Mouse (Mus musculus) embryonic facial prominence, embryonic 10.5 days (tissue): Measurements from ENCODE around the gene Crhr2. TPM values are rescaled to one million over a fixed set of nuclear protein-coding genes. Genes with fewer than 3 reads are reported as not detected.

Source experiments
- DNase-seq: peaks from one replicate; pipeline ENCODE4 v3.0.0-alpha.2; 2017; ENCODE audit warnings: low spot score
- H3K27ac ChIP-seq: fragments of 300-500 bp; sonication (generic); replicated peaks from 2 replicates; pipeline ENCODE4 v1.5.1; 2016; ENCODE audit warnings: mild to moderate bottlenecking
- H3K27me3 ChIP-seq: fragments of 300-500 bp; sonication (generic); replicated peaks from 2 replicates; pipeline ENCODE4 v1.6.1; 2016; ENCODE audit warnings: low read depth, mild to moderate bottlenecking; ENCODE audit not compliant: poor library complexity, severe bottlenecking
- H3K36me3 ChIP-seq: fragments of 300-500 bp; sonication (generic); replicated peaks from 2 replicates; pipeline ENCODE4 v1.6.1; 2016; ENCODE audit warnings: mild to moderate bottlenecking, moderate library complexity
- H3K4me1 ChIP-seq: fragments of 300-500 bp; sonication (generic); 2 replicates; pipeline ENCODE4 v1.6.1; 2016
- H3K4me3 ChIP-seq: fragments of 300-500 bp; sonication (generic); 2 replicates; pipeline ENCODE4 v1.5.1; 2016; ENCODE audit warnings: mild to moderate bottlenecking, moderate library complexity
- H3K9me3 ChIP-seq: fragments of 300-500 bp; sonication (generic); 2 replicates; pipeline ENCODE4 v1.6.1; 2016; ENCODE audit warnings: mild to moderate bottlenecking
- WGBS: fragments of 180-500 bp; shearing (Covaris S2); methylation state at CpG from one replicate; pipeline ENCODE4 v1.1.7; 2016; 5-methylcytosine and 5-hydroxymethylcytosine counted together
- polyA plus RNA-seq: library from polyadenylated mRNA; unstranded; fragments of >200 nt; fragmentation: Nextera tagmentation; extraction: Ambion mirVana; gene quantifications from 2 replicates; pipeline ENCODE4 v1.2.1, GENCODE M21; 2016

The Crhr2 gene
- polyA plus RNA-seq, 1 experiment from 2014 or later: 0.12 TPM

- WGBS: 13% methylated on average over 7 of the region's 7 CpGs
- H3K27me3 ChIP-seq: peaks cover 18% of the 10 kb centered on the region
- no peak overlapping the region for H3K27ac ChIP-seq
- H3K4me1 ChIP-seq: no peaks in the 10 kb centered on the region
- H3K4me3 ChIP-seq: no peak overlapping the region
- DNase-seq: peak; percentile 81
- H3K9me3 ChIP-seq: no peaks in the 10 kb centered on the region
- H3K36me3 ChIP-seq: no peaks in the 10 kb centered on the region
Measured at GRCm38 (mm10) chr6:55108358-55108757, 24.5 kb downstream of the Crhr2 start.

GRCm38 (mm10) chr6:55098603-55099002 is 34.2 kb downstream of the Crhr2 start:
- DNase-seq: no peak
- H3K27me3 ChIP-seq: no peaks in the 10 kb centered on the region
- no peaks in the 10 kb centered on the region for H3K4me1 ChIP-seq
- 87% methylated on average over 5 of the region's 5 CpGs for WGBS
- H3K36me3 ChIP-seq: no peaks in the 10 kb centered on the region
- H3K9me3 ChIP-seq: no peaks in the 10 kb centered on the region
- H3K4me3 ChIP-seq: no peak overlapping the region
- H3K27ac ChIP-seq: no peak overlapping the region

DNA sequence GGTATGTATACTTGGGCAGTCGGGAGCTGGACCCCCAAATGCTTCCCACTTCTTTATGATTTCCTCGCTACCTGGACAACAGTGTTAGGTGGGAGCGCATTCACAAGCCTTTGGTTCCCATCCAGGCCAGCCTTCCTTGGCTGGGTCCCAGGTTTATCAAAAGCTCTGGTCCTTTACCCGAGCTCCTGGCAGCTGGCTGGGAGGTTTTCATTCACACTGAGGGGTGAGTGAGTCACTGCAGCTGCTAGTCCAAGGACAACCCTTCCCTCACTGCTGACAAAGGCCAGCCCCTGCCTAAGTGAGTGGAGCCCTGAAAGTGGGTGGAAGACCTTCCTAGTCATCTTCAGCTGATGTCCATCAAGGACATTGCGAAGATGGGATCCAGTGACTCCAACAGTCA is 34.8 kb downstream of the Crhr2 start:
- Histone ChIP-seq H3K27me3 (no peaks in the 10 kb centered on the region), H3K4me1 (no peaks in the 10 kb centered on the region), H3K27ac (no peak overlapping the region), H3K36me3 (no peaks in the 10 kb centered on the region), H3K9me3 (no peaks in the 10 kb centered on the region), H3K4me3 (no peak overlapping the region)
- WGBS: 88% methylated on average over 5 of the region's 5 CpGs
- no peak for DNase-seq

DNA sequence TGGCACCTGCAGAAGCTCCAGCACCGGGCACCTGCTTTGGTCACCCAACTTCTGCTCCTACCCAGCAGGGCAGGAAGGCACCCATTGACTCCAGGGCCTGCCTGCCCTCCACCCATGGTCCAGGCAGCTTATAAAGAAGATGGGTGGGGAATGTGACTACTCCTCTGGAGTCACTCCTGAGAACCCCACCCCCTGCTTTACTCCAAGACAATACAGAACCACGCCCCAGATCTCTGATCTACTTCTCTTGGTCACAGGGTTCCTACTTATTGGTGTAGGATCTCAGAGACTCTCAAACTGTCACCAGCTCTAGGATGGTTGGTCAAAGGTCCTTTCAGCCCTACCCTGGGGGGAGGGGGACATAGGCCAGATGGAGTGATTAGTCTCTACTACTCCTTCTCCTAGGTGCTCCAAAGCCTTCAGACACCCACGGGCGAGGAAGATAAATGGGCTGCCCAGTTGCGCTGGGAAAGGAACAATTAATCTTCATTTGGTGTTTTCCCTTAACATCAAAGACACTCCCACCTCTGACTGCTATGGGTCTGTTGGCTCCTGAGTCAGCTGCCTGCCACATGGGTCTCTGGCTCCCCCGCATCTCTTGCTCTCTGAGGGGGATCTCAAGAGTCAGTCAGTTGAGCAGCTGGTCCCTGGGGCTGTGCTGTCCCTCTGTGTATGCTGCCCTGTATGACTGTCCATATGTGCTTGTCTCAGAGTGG is 39.2 kb downstream of the Crhr2 start:
- no peak overlapping the region for H3K27ac ChIP-seq
- no peak overlapping the region for H3K4me3 ChIP-seq
- no peaks in the 10 kb centered on the region for H3K4me1 ChIP-seq
- 82% methylated on average over 6 of the region's 6 CpGs for WGBS
- no peaks in the 10 kb centered on the region for H3K36me3 ChIP-seq
- H3K27me3 ChIP-seq: 0 out of 2 replicates have a peak, but pooled peaks cover 3% of the 10 kb centered on the region
- DNase-seq: no peak
- H3K9me3 ChIP-seq: no peaks in the 10 kb centered on the region

GRCm38 (mm10) chr6:55091396-55091795 is 41.4 kb downstream of the Crhr2 start:
- Histone ChIP-seq H3K9me3 (no peaks in the 10 kb centered on the region), H3K4me1 (0 out of 2 replicates have a peak, but pooled peaks cover 4% of the 10 kb centered on the region), H3K4me3 (no peak overlapping the region), H3K27me3 (0 out of 2 replicates have a peak, but pooled peaks cover 3% of the 10 kb centered on the region), H3K36me3 (no peaks in the 10 kb centered on the region), H3K27ac (no peak overlapping the region)
- 93% methylated on average over 9 of the region's 9 CpGs for WGBS
- no peak for DNase-seq

DNA sequence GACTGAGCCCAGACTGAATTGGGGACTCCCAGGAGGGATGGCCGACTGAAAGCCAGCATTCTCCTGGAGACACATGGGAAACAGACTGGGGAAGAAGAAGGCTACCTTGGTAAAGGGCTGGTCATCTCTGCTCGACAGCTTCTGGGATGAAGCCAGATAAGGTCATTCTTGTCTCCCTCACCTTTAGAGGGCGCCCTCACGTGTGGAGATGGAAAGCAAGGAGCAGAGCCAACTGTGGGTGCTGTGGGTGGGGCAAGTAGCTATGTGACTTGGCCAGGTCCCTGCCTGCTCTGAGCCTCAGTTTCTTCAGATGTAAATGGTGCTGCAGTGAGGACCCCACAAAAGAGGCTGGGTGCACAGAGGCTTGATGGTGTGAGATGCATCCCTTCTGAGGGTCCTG is 42.2 kb downstream of the Crhr2 start:
- Histone ChIP-seq H3K27me3 (0 out of 2 replicates have a peak, but pooled peaks cover 3% of the 10 kb centered on the region), H3K27ac (no peak overlapping the region), H3K4me1 (0 out of 2 replicates have a peak, but pooled peaks cover 4% of the 10 kb centered on the region), H3K9me3 (no peaks in the 10 kb centered on the region), H3K36me3 (no peaks in the 10 kb centered on the region), H3K4me3 (no peak overlapping the region)
- WGBS: 43% methylated on average over 4 of the region's 4 CpGs
- DNase-seq: no peak

DNA sequence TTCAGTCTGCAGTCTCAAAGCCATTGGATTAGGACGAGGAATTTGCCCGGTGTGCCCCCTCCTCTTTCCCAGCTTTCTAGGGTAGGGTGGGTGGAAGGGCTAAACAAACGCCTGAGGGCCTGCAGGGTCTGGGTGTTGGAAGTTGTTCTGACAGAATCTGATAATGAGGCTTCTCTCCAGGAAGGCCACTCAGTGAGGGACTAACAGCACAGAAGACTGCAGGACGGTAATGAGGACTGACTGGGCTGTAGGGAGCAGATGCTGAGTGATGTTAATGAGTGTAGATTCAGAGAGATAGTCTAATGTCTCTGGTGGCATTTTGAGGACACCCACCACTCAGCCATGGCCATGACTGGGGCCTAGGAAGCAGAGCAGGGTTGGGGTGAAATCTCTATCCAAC is 45.5 kb downstream of the Crhr2 start:
- no peak overlapping the region for H3K4me3 ChIP-seq
- 0 out of 2 replicates have a peak, but pooled peaks cover 4% of the 10 kb centered on the region for H3K4me1 ChIP-seq
- DNase-seq: no peak
- no peaks in the 10 kb centered on the region for H3K36me3 ChIP-seq
- 0 out of 2 replicates have a peak, but pooled peaks cover 3% of the 10 kb centered on the region for H3K27me3 ChIP-seq
- WGBS: 44% methylated on average over 4 of the region's 4 CpGs
- H3K27ac ChIP-seq: no peak overlapping the region
- H3K9me3 ChIP-seq: no peaks in the 10 kb centered on the region

GRCm38 (mm10) chr6:55082261-55083051 is 50.4 kb downstream of the Crhr2 start:
- DNase-seq: no peak
- Histone ChIP-seq H3K27me3 (no peaks in the 10 kb centered on the region), H3K4me1 (0 out of 2 replicates have a peak, but pooled peaks cover 4% of the 10 kb centered on the region), H3K9me3 (no peaks in the 10 kb centered on the region), H3K27ac (no peak overlapping the region), H3K4me3 (no peak overlapping the region), H3K36me3 (peaks cover 46% of the 10 kb centered on the region)
- WGBS: 79% methylated on average over 7 of the region's 7 CpGs

DNA sequence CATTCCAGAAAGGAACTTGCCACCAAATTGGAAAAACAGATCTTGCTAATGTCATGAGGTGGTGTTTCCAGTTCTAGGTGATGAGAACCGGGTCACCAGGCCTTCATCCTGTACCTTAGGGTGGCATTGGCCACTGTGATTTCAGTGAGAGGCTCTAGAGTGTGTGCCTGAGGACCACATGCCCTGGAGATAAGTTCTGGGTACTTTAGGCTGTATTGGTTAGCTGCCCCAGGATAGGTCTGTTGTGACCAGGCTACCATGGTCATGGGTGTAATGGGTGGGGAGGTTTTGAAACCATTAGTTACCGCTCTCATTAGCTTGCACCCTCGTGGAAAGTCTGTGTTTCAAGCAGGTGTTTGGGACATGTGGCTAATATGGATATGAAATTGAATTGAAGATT is 51.4 kb downstream of the Crhr2 start:
- Histone ChIP-seq H3K36me3 (peaks cover 56% of the 10 kb centered on the region), H3K9me3 (no peaks in the 10 kb centered on the region), H3K27me3 (no peaks in the 10 kb centered on the region), H3K27ac (no peak overlapping the region), H3K4me1 (no peaks in the 10 kb centered on the region), H3K4me3 (no peak overlapping the region)
- 93% methylated on average over 3 of the region's 3 CpGs for WGBS
- DNase-seq: no peak

GRCm38 (mm10) chr6:55076561-55077255 is 56.1 kb downstream of the Crhr2 start:
- no peaks in the 10 kb centered on the region for H3K27me3 ChIP-seq
- no peaks in the 10 kb centered on the region for H3K9me3 ChIP-seq
- no peak overlapping the region for H3K27ac ChIP-seq
- 89% methylated on average over 4 of the region's 4 CpGs for WGBS
- peaks cover 94% of the 10 kb centered on the region for H3K36me3 ChIP-seq
- no peaks in the 10 kb centered on the region for H3K4me1 ChIP-seq
- DNase-seq: no peak
- H3K4me3 ChIP-seq: no peak overlapping the region

GRCm38 (mm10) chr6:55065903-55066302 is 66.9 kb downstream of the Crhr2 start:
- no peaks in the 10 kb centered on the region for H3K4me1 ChIP-seq
- H3K4me3 ChIP-seq: no peak overlapping the region
- H3K27ac ChIP-seq: no peak overlapping the region
- 84% methylated on average over 2 of the region's 2 CpGs for WGBS
- no peak for DNase-seq
- no peaks in the 10 kb centered on the region for H3K27me3 ChIP-seq
- no peaks in the 10 kb centered on the region for H3K9me3 ChIP-seq
- peaks cover 95% of the 10 kb centered on the region for H3K36me3 ChIP-seq

DNA sequence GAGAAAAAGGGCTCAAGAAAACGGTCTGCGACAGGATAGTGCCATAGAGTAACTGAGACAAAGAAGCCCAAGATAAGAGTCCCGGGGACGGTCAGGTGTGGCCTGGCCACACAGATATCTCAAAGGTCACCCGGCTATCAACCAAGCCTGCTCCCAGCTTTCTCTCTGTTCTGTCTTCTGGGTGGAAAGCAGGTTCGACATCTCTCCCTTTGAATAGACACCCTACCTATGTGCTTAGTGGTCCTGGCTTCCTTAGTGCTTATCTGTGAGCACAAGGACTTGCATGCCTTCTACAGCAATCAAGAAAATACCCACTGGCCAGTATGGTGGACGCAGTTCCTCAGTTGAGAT is 68.4 kb downstream of the Crhr2 start:
- no peak for DNase-seq
- peaks cover 99% of the 10 kb centered on the region for H3K36me3 ChIP-seq
- H3K4me1 ChIP-seq: no peaks in the 10 kb centered on the region
- H3K9me3 ChIP-seq: no peaks in the 10 kb centered on the region
- 94% methylated on average over 7 of the region's 7 CpGs for WGBS
- no peaks in the 10 kb centered on the region for H3K27me3 ChIP-seq
- H3K4me3 ChIP-seq: no peak overlapping the region
- no peak overlapping the region for H3K27ac ChIP-seq
